In the genomic region with DNA sequence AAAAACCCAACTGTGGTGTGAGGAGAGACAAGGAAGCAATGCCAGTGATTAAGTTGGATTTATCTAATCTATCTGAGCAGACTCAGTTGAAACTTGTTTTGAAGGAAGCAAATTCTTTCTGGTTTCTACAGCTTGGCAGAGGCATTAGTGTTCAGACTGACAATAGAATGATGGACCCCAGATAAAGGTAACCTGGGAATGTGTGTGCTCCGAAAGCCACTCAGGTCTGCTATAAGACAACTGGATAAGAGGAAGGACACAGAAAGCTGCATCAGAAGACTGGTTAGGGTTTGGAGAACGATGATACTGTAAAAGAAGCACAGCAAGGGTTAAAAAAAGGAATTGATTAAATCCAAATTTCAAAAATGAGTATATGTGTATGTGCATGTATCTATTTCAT, we compare ENCODE assay signal across 17 mouse cellular contexts.
"Had no signal": no experiment of that assay in that cellular context is flagged by ENCODE, and none has a peak within 500 bp of the region (broad histone marks: within the 10 kb centered on the region; RNA-seq: fewer than 3 reads in every experiment).

No protein-coding gene starts in this region.

- H3K4me3 ChIP-seq: lung, embryonic 15.5 days; megakaryocyte, embryonic 14.5 days; midbrain, embryonic 12.5 days; midbrain, embryonic 15.5 days; neural tube, embryonic 12.5 days; stomach, embryonic 15.5 days had no signal

- H3K27me3 ChIP-seq: lung, embryonic 15.5 days; megakaryocyte, embryonic 14.5 days; midbrain, embryonic 12.5 days; midbrain, embryonic 15.5 days; neural tube, embryonic 12.5 days; stomach, embryonic 15.5 days had no signal

- H3K9me3 ChIP-seq: lung, embryonic 15.5 days; megakaryocyte, embryonic 14.5 days; midbrain, embryonic 12.5 days; midbrain, embryonic 15.5 days; neural tube, embryonic 12.5 days; stomach, embryonic 15.5 days had no signal

- H3K9ac ChIP-seq: liver, postnatal 0 days; lung, embryonic 15.5 days; midbrain, embryonic 12.5 days; midbrain, embryonic 15.5 days; neural tube, embryonic 12.5 days; stomach, embryonic 15.5 days had no signal

- DNase-seq: liver, postnatal 0 days; lung, adult 2 months; lung, postnatal 14 days; lung, postnatal 36 days; right cerebral cortex, postnatal 14 days; thymus, adult 2 months; thymus, postnatal 25 days; thymus, postnatal 4 days had no signal

- H3K4me2 ChIP-seq: lung, embryonic 15.5 days; midbrain, embryonic 12.5 days; midbrain, embryonic 15.5 days; neural tube, embryonic 12.5 days; stomach, embryonic 15.5 days had no signal

- H3K4me1 ChIP-seq: lung, embryonic 15.5 days; megakaryocyte, embryonic 14.5 days; midbrain, embryonic 12.5 days; midbrain, embryonic 15.5 days; neural tube, embryonic 12.5 days; stomach, embryonic 15.5 days had no signal

- H3K36me3 ChIP-seq: lung, embryonic 15.5 days; midbrain, embryonic 12.5 days; midbrain, embryonic 15.5 days; neural tube, embryonic 12.5 days; stomach, embryonic 15.5 days had no signal

- H3K27ac ChIP-seq: lung, embryonic 15.5 days; macrophage; midbrain, embryonic 12.5 days; midbrain, embryonic 15.5 days; neural tube, embryonic 12.5 days; stomach, embryonic 15.5 days; stomach, postnatal 0 days had no signal

- ATAC-seq: liver, postnatal 0 days; lung, postnatal 0 days; midbrain, embryonic 15.5 days had no signal
